Mouse (Mus musculus) lung, postnatal 0 days (tissue): ENCODE data around the gene Zfp354b. TPM values are rescaled to one million over a fixed set of nuclear protein-coding genes. Genes with fewer than 3 reads are reported as not detected.

ENCODE experiments used
- ATAC-seq: fragments of 200-750 bp; cut with Nextera tagmentation; 2 replicates; pipeline ENCODE4 v1.8.0; 2017; ENCODE audit warnings: moderate library complexity
- DNase-seq: peaks from one replicate; pipeline ENCODE4 v3.0.0-alpha.2; 2016; ENCODE audit warnings: low spot score
- H3K27ac ChIP-seq: fragments of 300-500 bp; sonication (generic); 2 replicates; pipeline ENCODE4 v1.5.1; 2014; ENCODE audit warnings: antibody characterized with exemption, mild to moderate bottlenecking, low read length, mixed read lengths
- H3K27me3 ChIP-seq: fragments of 300-500 bp; sonication (generic); replicated peaks from 2 replicates; pipeline ENCODE4 v1.6.1; 2014; ENCODE audit warnings: low read length, mixed read lengths; ENCODE audit not compliant: insufficient read depth
- H3K36me3 ChIP-seq: fragments of 300-500 bp; sonication (generic); 2 replicates; pipeline ENCODE4 v1.6.1; 2014; ENCODE audit warnings: low read length, mixed read lengths; ENCODE audit not compliant: insufficient read depth
- H3K4me1 ChIP-seq: fragments of 300-500 bp; sonication (generic); 2 replicates; pipeline ENCODE4 v1.6.1; 2014; ENCODE audit warnings: antibody characterized with exemption, low read depth, low read length, mixed read lengths; ENCODE audit not compliant: insufficient read depth
- H3K4me2 ChIP-seq: fragments of 300-500 bp; sonication (generic); replicated peaks from 2 replicates; pipeline ENCODE4 v1.6.1; 2014; ENCODE audit warnings: low read depth, mild to moderate bottlenecking, low read length, moderate library complexity, mixed read lengths
- H3K4me3 ChIP-seq: fragments of 300-500 bp; sonication (generic); 2 replicates; pipeline ENCODE4 v1.5.1; 2014; ENCODE audit warnings: low read depth, low read length
- H3K9ac ChIP-seq: fragments of 300-500 bp; sonication (generic); replicated peaks from 2 replicates; pipeline ENCODE4 v1.6.1; 2014; ENCODE audit warnings: low read depth, mild to moderate bottlenecking
- H3K9me3 ChIP-seq: fragments of 300-500 bp; sonication (generic); 2 replicates; pipeline ENCODE4 v1.6.1; 2016; ENCODE audit warnings: low read length, mixed read lengths
- CTCF ChIP-seq: IDR thresholded peaks from 2 replicates; pipeline ENCODE4 v1.5.1; 2016; ENCODE audit warnings: antibody characterized with exemption, mild to moderate bottlenecking
- EP300 ChIP-seq: IDR thresholded peaks from 2 replicates; pipeline ENCODE4 v1.6.1; 2016; ENCODE audit warnings: antibody characterized with exemption, mild to moderate bottlenecking, control low read depth
- WGBS: fragments of 180-500 bp; shearing (Covaris S2); extraction: QIAGEN DNeasy Blood & Tissue Kit; methylation state at CpG from one replicate; pipeline ENCODE4 v1.1.7; 2014; 5-methylcytosine and 5-hydroxymethylcytosine counted together
- polyA plus RNA-seq: library from polyadenylated mRNA; unstranded; fragments of >200 nt; fragmentation: Nextera tagmentation; extraction: Ambion mirVana; gene quantifications from 2 replicates; pipeline ENCODE4 v1.2.1, GENCODE M21; 2015

The Zfp354b gene
- polyA plus RNA-seq, 1 experiment from 2014 or later, result 1.1 TPM

DNA sequence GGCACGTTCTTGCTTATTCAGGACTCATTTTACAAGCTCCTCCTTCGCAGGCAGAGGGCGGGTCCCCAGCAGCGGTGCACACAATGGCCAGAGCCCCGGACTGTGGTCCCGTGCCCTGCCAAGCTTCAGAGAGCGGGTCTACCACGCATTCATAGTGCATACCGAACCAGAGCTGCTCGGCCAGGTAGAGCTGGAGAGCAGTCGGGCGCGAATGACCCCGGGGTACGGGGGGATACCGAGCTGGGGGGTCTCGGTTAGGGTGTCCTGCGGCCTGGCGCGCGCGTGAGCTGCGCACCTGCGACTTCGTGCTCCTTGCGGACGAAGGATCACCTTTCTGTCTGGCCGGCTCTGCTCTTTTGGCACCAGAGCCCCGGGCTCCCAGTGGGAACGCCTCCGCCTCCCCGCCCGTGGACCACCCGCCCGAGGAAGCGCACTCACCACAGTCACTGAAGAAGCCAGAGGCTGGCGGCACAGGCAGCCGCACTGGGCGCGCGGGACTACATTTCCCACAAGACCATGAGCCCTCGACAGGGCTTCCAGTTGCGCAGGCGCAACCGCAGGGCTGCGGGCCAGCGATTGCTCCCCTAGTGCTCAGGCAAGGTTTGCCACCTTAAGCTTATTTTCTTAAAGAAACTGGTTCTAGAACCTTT lies 15.6 kb downstream of the Zfp354b start, which contains the start of gene Zfp2:
Gene Zfp2 (minus strand): TSS at position 495 of the 650 bp plus-strand sequence.
- DNase-seq, result peak; percentile 96
- peak; percentile 99 for ATAC-seq
- no peaks in the 10 kb centered on the region for H3K36me3 ChIP-seq
- H3K27ac ChIP-seq, result peak within 1 kb of the TSS; percentile 17; the same call in 1 of the 2 replicates
- peak within 1 kb of the TSS; percentile 74 for H3K4me3 ChIP-seq
- WGBS, result under 1% methylated on average over 46 of the region's 47 CpGs
- H3K9ac ChIP-seq, result peak within 1 kb of the TSS; percentile 56
- peak; percentile 75 for TF ChIP-seq CTCF
- no peak for TF ChIP-seq EP300
- H3K4me1 ChIP-seq, result no peaks in the 10 kb centered on the region
- no peaks in the 10 kb centered on the region for H3K9me3 ChIP-seq
- no peaks in the 10 kb centered on the region for H3K27me3 ChIP-seq
- peak within 1 kb of the TSS; percentile 87 for H3K4me2 ChIP-seq

DNA sequence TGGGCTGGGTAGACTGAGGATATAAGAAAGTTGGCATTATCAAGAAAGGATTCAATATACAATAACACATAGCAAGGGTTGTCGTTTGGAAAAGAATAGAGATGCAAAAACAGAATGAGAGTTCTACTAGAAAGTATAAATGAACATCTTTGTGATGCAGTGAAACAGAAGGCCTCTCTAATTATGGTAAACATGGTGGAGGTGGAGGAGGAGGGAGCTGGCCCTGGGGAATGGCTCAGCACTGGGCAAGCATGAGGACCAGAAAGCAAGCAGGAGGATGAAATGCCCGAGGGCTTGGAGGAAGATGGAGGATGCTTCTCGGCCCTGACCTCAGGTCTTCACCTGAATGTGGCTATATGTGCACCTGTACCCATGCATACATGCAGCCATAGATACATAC lies 17.0 kb downstream of the Zfp354b start:
- ATAC-seq, result no peak
- no peak for TF ChIP-seq CTCF
- no peak for TF ChIP-seq EP300
- no peaks in the 10 kb centered on the region for H3K4me1 ChIP-seq

DNA sequence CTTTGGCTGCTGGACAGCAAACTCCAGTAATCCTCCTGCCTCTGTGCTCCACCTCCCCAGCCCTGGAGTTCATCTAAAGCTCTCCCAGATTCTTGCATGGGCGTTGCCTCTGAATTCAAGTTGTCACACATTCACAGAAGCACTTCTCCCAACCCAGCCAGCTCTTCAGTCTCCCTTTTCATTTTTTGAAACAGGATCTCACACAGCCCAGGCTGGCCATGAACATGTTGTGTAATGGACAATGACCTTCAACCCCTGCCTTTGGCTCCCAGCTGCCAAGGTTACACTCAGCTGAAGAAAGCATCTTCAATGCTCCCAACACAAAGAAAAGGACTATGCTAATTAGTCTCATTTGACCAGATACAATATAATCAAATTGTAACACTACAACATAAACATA lies 18.1 kb downstream of the Zfp354b start:
- Histone ChIP-seq H3K9ac (no peak overlapping the region), H3K9me3 (no peaks in the 10 kb centered on the region), H3K4me3 (no peak overlapping the region), H3K27me3 (no peaks in the 10 kb centered on the region), H3K4me2 (no peak overlapping the region), H3K4me1 (no peaks in the 10 kb centered on the region), H3K27ac (no peak overlapping the region), H3K36me3 (no peaks in the 10 kb centered on the region; the same call in none of the 2 replicates)
- ATAC-seq (no peak), DNase-seq (no peak)
- TF ChIP-seq EP300 (no peak), CTCF (no peak)
- WGBS, result 95% methylated on average over 1 of the region's 1 CpGs

More for the DNA sequence above, 17.0 kb downstream of the Zfp354b start:
- WGBS, result 87% methylated on average over 3 of the region's 3 CpGs
- Histone ChIP-seq H3K27ac (no peak overlapping the region), H3K9me3 (no peaks in the 10 kb centered on the region), H3K36me3 (no peaks in the 10 kb centered on the region; the same call in 1 of the 2 replicates), H3K4me3 (no peak overlapping the region), H3K9ac (no peak overlapping the region), H3K4me2 (no peak overlapping the region), H3K27me3 (no peaks in the 10 kb centered on the region)
- DNase-seq, result no peak

DNA sequence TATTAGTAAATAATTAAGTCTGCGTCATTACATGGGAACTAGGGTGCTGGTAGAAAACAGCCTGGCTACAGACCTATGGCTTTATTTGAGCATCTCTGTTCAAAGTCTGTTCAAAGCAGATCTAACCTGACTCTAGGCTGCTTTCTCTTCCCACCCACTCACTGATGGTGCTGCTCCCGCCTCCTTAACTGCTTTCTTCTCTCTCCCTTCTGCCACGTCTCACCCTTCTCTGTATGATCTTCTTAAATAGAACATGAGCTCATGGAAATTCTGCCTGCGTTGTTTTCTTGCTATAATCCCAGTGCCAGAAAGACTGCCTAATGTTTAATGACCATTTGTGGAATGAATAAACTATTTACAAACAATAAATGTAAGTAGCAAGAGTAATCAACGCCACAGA lies 23.3 kb downstream of the Zfp354b start:
- no peak for TF ChIP-seq EP300
- TF ChIP-seq CTCF, result no peak
- H3K9me3 ChIP-seq, result no peaks in the 10 kb centered on the region
- H3K27me3 ChIP-seq, result no peaks in the 10 kb centered on the region
- H3K9ac ChIP-seq, result no peak overlapping the region
- H3K36me3 ChIP-seq, result peaks cover 10% of the 10 kb centered on the region
- no peak for ATAC-seq
- no peaks in the 10 kb centered on the region for H3K4me1 ChIP-seq
- no peak for DNase-seq
- H3K4me2 ChIP-seq, result no peak overlapping the region
- H3K27ac ChIP-seq, result no peak overlapping the region
- 94% methylated on average over 5 of the region's 5 CpGs for WGBS
- H3K4me3 ChIP-seq, result no peak overlapping the region

DNA sequence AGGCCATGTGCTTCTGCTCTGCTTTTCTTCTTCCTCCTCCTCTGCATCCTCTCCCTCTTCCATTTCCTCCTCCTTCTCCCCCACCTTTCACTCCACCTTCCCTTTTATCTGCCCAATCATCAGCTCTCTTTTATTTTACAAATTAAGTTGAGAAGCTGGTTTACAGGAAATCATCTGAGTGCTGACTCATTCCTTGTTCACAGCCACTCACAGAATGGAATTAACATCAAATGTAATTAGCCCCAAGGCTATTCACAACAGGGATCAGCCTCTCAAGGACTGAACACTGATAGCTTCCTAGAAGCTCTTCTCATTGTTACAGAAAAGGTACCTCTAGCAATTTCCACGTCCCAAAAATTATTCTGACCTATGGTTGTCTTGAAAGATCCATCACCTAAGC lies 34.1 kb downstream of the Zfp354b start:
- Histone ChIP-seq H3K4me1 (no peaks in the 10 kb centered on the region), H3K4me2 (no peak overlapping the region), H3K4me3 (no peak overlapping the region), H3K36me3 (peaks cover 8% of the 10 kb centered on the region; the same call in 1 of the 2 replicates), H3K9ac (no peak overlapping the region), H3K27me3 (no peaks in the 10 kb centered on the region), H3K9me3 (peaks cover 32% of the 10 kb centered on the region), H3K27ac (no peak overlapping the region)
- ATAC-seq (no peak), DNase-seq (no peak)
- TF ChIP-seq EP300, result no peak
- no peak for TF ChIP-seq CTCF
- WGBS, result 66% methylated on average over 1 of the region's 1 CpGs

DNA sequence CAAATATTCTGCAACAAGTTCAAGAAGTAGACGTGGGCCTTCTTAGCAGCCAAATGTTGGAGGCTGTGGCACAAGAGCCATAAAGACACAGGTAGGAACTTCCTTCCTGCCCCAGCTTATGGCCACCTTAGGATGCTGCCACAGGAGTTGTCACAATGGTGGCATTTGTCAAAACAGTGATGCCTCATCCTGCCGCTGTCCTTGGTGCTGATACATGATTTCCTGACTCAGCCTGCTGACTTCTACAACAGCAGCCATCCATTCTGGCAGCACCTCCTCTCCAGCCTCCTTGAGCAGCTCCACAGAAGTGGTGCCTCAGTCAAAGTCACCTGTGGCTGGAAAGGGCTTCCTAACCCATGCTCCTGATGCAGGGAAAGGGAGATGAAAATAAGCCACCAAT lies 39.0 kb downstream of the Zfp354b start:
- WGBS, result 46% methylated on average over 2 of the region's 2 CpGs
- Histone ChIP-seq H3K27me3 (no peaks in the 10 kb centered on the region), H3K4me3 (no peak overlapping the region), H3K36me3 (no peaks in the 10 kb centered on the region), H3K9me3 (0 out of 2 replicates have a peak, but pooled peaks cover 4% of the 10 kb centered on the region), H3K27ac (no peak overlapping the region), H3K9ac (no peak overlapping the region), H3K4me2 (no peak overlapping the region), H3K4me1 (no peaks in the 10 kb centered on the region)
- TF ChIP-seq EP300 (no peak), CTCF (no peak)
- ATAC-seq, result no peak
- DNase-seq, result no peak
